Mouse (Mus musculus) erythroblast, embryonic 14.5 days (primary cell): ENCODE measurements at regions not wholly inside any gene's neighbourhood (a gene's known extent, or its start where the extent isn't known, plus 50 kb on each side); places are given as distances from the start of the nearest gene placed in this dataset.

Experiments used
- H3K27me3 ChIP-seq: 2 replicates; pipeline ENCODE4 v1.6.1; 2012; ENCODE audit warnings: inconsistent platforms; ENCODE audit not compliant: control insufficient read depth
- H3K36me3 ChIP-seq: 2 replicates; pipeline ENCODE4 v1.6.1; 2012; ENCODE audit warnings: mild to moderate bottlenecking, inconsistent platforms; ENCODE audit not compliant: control insufficient read depth
- H3K4me1 ChIP-seq: 2 replicates; pipeline ENCODE4 v1.6.1; 2012; ENCODE audit warnings: inconsistent platforms; ENCODE audit not compliant: control insufficient read depth
- H3K4me3 ChIP-seq: replicated peaks from 2 replicates; pipeline ENCODE3; 2012; ENCODE audit warnings: moderate library complexity, mild to moderate bottlenecking, inconsistent platforms
- H3K9me3 ChIP-seq: 2 replicates; pipeline ENCODE4 v1.6.1; 2012; ENCODE audit warnings: low read length, inconsistent platforms, mixed read lengths; ENCODE audit not compliant: control insufficient read depth
- GATA1 ChIP-seq: IDR thresholded peaks from 2 replicates; pipeline ENCODE4 v1.6.1; 2012; ENCODE audit warnings: low read length, inconsistent platforms, mixed read lengths
- TAL1 ChIP-seq: IDR thresholded peaks from 3 replicates; pipeline ENCODE4 v1.6.1; 2012; ENCODE audit warnings: low read length, inconsistent platforms, mixed read lengths

GRCm38 (mm10) chr3:70248655-70249054 lies 241.2 kb downstream of the Otol1 start:
- H3K27me3 ChIP-seq: no peaks in the 10 kb centered on the region
- no peaks in the 10 kb centered on the region for H3K36me3 ChIP-seq
- H3K9me3 ChIP-seq: no peaks in the 10 kb centered on the region
- no peak for TF ChIP-seq GATA1
- no peak for TF ChIP-seq TAL1
- H3K4me1 ChIP-seq: no peaks in the 10 kb centered on the region
- no peak overlapping the region for H3K4me3 ChIP-seq

DNA sequence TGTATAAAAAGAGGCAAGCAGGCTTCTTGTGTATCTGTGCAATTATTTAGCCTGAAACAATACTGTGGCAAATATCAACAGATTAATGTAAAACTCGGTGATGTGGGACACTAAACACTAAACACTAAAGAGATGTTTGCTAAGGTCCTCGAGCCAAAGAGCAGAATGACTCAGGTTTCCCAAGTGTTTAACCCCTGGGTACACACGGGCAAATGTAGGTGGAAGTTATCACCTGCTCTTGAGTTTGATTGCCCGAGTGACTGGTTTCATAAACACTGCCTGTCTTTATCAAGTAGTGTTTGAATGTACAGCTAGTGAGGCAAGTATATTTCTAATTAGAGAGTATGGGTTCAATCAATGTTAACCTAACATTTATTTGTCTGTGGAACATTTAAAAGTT lies 242.5 kb downstream of the Otol1 start:
- Histone ChIP-seq H3K36me3 (no peaks in the 10 kb centered on the region), H3K9me3 (no peaks in the 10 kb centered on the region), H3K4me1 (no peaks in the 10 kb centered on the region), H3K4me3 (no peak overlapping the region), H3K27me3 (no peaks in the 10 kb centered on the region)
- TF ChIP-seq TAL1 (no peak), GATA1 (no peak)

DNA sequence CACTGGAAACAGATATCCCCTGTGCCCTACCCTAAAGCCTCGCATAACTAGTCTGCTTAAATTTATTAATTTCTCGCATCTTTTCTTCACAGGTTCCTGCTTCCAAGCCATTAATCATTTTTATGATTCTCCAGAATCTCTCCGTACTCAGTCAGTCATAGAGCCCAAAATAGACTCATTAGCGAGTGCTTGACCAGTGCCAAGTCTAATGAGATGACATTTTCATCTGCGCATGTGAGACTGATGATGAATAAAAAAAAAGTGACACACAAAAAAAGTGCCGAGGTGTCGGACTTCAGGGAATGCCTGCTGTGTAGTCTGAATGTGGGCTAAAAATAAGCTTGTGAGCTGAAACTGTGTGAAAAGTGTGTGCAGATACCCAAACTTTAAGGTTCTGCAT lies 243.3 kb downstream of the Otol1 start:
- Histone ChIP-seq H3K36me3 (no peaks in the 10 kb centered on the region), H3K27me3 (no peaks in the 10 kb centered on the region), H3K4me1 (no peaks in the 10 kb centered on the region), H3K9me3 (no peaks in the 10 kb centered on the region), H3K4me3 (no peak overlapping the region)
- TF ChIP-seq GATA1 (no peak), TAL1 (no peak)

- no peak overlapping the region for H3K4me3 ChIP-seq
- H3K36me3 ChIP-seq: no peaks in the 10 kb centered on the region
- H3K4me1 ChIP-seq: no peaks in the 10 kb centered on the region
- H3K9me3 ChIP-seq: no peaks in the 10 kb centered on the region
- no peaks in the 10 kb centered on the region for H3K27me3 ChIP-seq
- TF ChIP-seq TAL1 (no peak), GATA1 (no peak)
These were observed 255.9 kb downstream of the Otol1 start for GRCm38 (mm10) chr3:70263318-70263717.

- Histone ChIP-seq H3K9me3 (no peaks in the 10 kb centered on the region), H3K4me1 (no peaks in the 10 kb centered on the region), H3K4me3 (no peak overlapping the region), H3K36me3 (no peaks in the 10 kb centered on the region), H3K27me3 (no peaks in the 10 kb centered on the region)
- no peak for TF ChIP-seq GATA1
- TF ChIP-seq TAL1: no peak
These were observed 281.4 kb downstream of the Otol1 start for GRCm38 (mm10) chr3:70288590-70289388.

GRCm38 (mm10) chr3:70307556-70307955 lies 300.1 kb downstream of the Otol1 start:
- H3K9me3 ChIP-seq: no peaks in the 10 kb centered on the region
- no peak for TF ChIP-seq TAL1
- no peak for TF ChIP-seq GATA1
- H3K4me1 ChIP-seq: no peaks in the 10 kb centered on the region
- H3K36me3 ChIP-seq: no peaks in the 10 kb centered on the region
- no peak overlapping the region for H3K4me3 ChIP-seq
- no peaks in the 10 kb centered on the region for H3K27me3 ChIP-seq

- Histone ChIP-seq H3K4me3 (no peak overlapping the region), H3K4me1 (no peaks in the 10 kb centered on the region), H3K9me3 (no peaks in the 10 kb centered on the region), H3K27me3 (no peaks in the 10 kb centered on the region), H3K36me3 (no peaks in the 10 kb centered on the region)
- TF ChIP-seq TAL1 (no peak), GATA1 (no peak)
These were observed 300.6 kb downstream of the Otol1 start for GRCm38 (mm10) chr3:70308061-70308461.

- Histone ChIP-seq H3K36me3 (no peaks in the 10 kb centered on the region), H3K27me3 (no peaks in the 10 kb centered on the region), H3K9me3 (no peaks in the 10 kb centered on the region), H3K4me1 (no peaks in the 10 kb centered on the region), H3K4me3 (no peak overlapping the region)
- no peak for TF ChIP-seq TAL1
- no peak for TF ChIP-seq GATA1
These were observed 301.9 kb downstream of the Otol1 start for GRCm38 (mm10) chr3:70309304-70309703.

GRCm38 (mm10) chr3:70311055-70311454 lies 303.6 kb downstream of the Otol1 start:
- H3K4me3 ChIP-seq: no peak overlapping the region
- TF ChIP-seq GATA1 (no peak), TAL1 (no peak)
- H3K9me3 ChIP-seq: no peaks in the 10 kb centered on the region
- H3K36me3 ChIP-seq: no peaks in the 10 kb centered on the region
- H3K27me3 ChIP-seq: no peaks in the 10 kb centered on the region
- H3K4me1 ChIP-seq: no peaks in the 10 kb centered on the region

DNA sequence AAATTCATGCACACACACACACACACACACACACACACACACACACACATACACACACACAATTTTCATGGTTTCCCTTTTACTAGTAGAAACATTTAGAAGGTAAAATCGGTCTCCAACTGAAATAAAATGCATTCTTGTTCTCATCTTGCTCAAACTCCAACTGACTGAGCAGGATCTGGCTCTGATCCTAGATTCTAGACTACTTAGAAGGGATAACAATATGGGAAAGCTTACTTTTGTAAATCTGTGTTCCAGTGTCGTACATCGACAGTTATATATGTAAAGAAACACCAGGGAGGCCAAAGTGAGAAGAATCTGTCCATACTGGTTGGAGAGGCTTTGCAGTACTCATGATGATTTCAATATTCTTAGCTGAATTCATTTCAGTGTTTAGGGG lies 304.6 kb downstream of the Otol1 start:
- no peaks in the 10 kb centered on the region for H3K36me3 ChIP-seq
- no peaks in the 10 kb centered on the region for H3K27me3 ChIP-seq
- H3K9me3 ChIP-seq: no peaks in the 10 kb centered on the region
- TF ChIP-seq GATA1: no peak
- no peak for TF ChIP-seq TAL1
- no peak overlapping the region for H3K4me3 ChIP-seq
- H3K4me1 ChIP-seq: no peaks in the 10 kb centered on the region
